Mouse (Mus musculus) cerebellum, adult 2 months (tissue): ENCODE measurements at regions not wholly inside any gene's neighbourhood (a gene's known extent, or its start where the extent isn't known, plus 50 kb on each side); places are given as distances from the start of the nearest gene placed in this dataset.

Experiments used
- CTCF ChIP-seq: fragments of 200-500 bp; IDR thresholded peaks from 2 replicates; pipeline ENCODE4 v1.5.1; 2011; ENCODE audit warnings: low read depth, mild to moderate bottlenecking, control low read depth, low read length, moderate library complexity, borderline replicate concordance; ENCODE audit not compliant: insufficient read depth
- POLR2A ChIP-seq: fragments of 200-500 bp; IDR thresholded peaks from 2 replicates; pipeline ENCODE4 v1.6.1; 2011; ENCODE audit warnings: low read length, control low read depth, borderline replicate concordance; ENCODE audit not compliant: insufficient read depth

DNA sequence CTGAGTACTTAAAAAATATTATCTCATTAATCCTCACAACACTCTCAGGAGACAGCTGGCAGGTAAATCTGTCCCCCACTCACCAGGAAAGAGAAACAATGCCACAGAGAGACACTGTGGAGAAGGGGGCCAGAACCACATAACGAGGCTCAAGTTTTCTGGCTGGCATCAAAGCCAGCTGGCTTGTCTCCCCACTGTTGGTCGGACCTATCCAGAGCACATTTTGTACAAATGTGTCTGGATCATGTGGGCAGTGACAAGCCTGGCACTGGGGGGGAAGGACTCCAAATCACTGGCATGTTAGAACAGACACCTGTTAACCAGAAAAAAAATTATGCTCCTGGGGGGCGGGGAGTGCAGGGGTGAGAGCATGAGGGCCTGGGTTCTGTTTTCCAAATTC is 179.4 kb downstream of the 3110018I06Rik start:
- TF ChIP-seq CTCF: no peak
- TF ChIP-seq POLR2A: no peak
